Mouse (Mus musculus) limb, embryonic 14.5 days (tissue): Measurements from ENCODE around the gene Kcnh1. TPM values are rescaled to one million over a fixed set of nuclear protein-coding genes. Genes with fewer than 3 reads are reported as not detected.

Source experiments
- ATAC-seq: fragments of 200-750 bp; cut with Nextera tagmentation; 2 replicates; pipeline ENCODE4 v1.8.0; 2017; ENCODE audit warnings: low read depth, moderate number of reproducible peaks, moderate TSS enrichment; ENCODE audit not compliant: low FRiP score
- DNase-seq: peaks from one replicate; pipeline ENCODE4 v3.0.0-alpha.2; 2015; ENCODE audit warnings: low spot score
- H3K27ac ChIP-seq: fragments of 300-500 bp; sonication (generic); replicated peaks from 2 replicates; pipeline ENCODE4 v1.5.1; 2014; ENCODE audit warnings: low read depth, mild to moderate bottlenecking, low read length, moderate library complexity, mixed read lengths
- H3K27me3 ChIP-seq: fragments of 300-500 bp; sonication (generic); 2 replicates; pipeline ENCODE4 v1.6.1; 2014; ENCODE audit warnings: low read length, mixed read lengths; ENCODE audit not compliant: control insufficient read depth, insufficient read depth
- H3K36me3 ChIP-seq: fragments of 300-500 bp; sonication (generic); 2 replicates; pipeline ENCODE4 v1.6.1; 2014; ENCODE audit warnings: mild to moderate bottlenecking, low read length, moderate library complexity, mixed read lengths; ENCODE audit not compliant: control insufficient read depth, insufficient read depth
- H3K4me1 ChIP-seq: fragments of 300-500 bp; sonication (generic); 2 replicates; pipeline ENCODE4 v1.6.1; 2014; ENCODE audit warnings: antibody characterized with exemption, low read length, mixed read lengths; ENCODE audit not compliant: control insufficient read depth, insufficient read depth
- H3K4me2 ChIP-seq: fragments of 300-500 bp; sonication (generic); replicated peaks from 2 replicates; pipeline ENCODE4 v1.6.1; 2014; ENCODE audit warnings: low read depth, mild to moderate bottlenecking, low read length, moderate library complexity; ENCODE audit not compliant: severe bottlenecking
- H3K4me3 ChIP-seq: fragments of 300-500 bp; sonication (generic); replicated peaks from 2 replicates; pipeline ENCODE4 v1.5.1; 2014; ENCODE audit warnings: low read length
- H3K9ac ChIP-seq: fragments of 300-500 bp; sonication (generic); 2 replicates; pipeline ENCODE4 v1.6.1; 2014; ENCODE audit warnings: mild to moderate bottlenecking, low read depth, low read length, moderate library complexity; ENCODE audit not compliant: severe bottlenecking
- H3K9me3 ChIP-seq: fragments of 300-500 bp; sonication (generic); 2 replicates; pipeline ENCODE4 v1.6.1; 2016; ENCODE audit warnings: low read length; ENCODE audit not compliant: control insufficient read depth
- POLR2A ChIP-seq: fragments of 200-500 bp; IDR thresholded peaks from 2 replicates; pipeline ENCODE4 v1.8.0; 2012; ENCODE audit warnings: inconsistent platforms, mild to moderate bottlenecking, moderate library complexity, borderline replicate concordance; ENCODE audit not compliant: insufficient read depth, insufficient read length; ENCODE audit errors: extremely low read depth
- WGBS: fragments of 180-500 bp; shearing (Covaris S2); extraction: QIAGEN DNeasy Blood & Tissue Kit; methylation state at CpG from one replicate; pipeline ENCODE4 v1.1.7; 2014; 5-methylcytosine and 5-hydroxymethylcytosine counted together
- polyA plus RNA-seq, 2 experiments: library from polyadenylated mRNA; depleted of rRNA in 1 of 2; stranded (reverse) in 1 of 2; unstranded in 1 of 2; fragments of >200 nt; fragmentation: Nextera tagmentation in 1 of 2; extraction: Ambion mirVana in 1 of 2; gene quantifications; 2 replicates each; pipeline versions ENCODE4 v1.2.1 to v1.2.3; 2012 to 2014

Gene Kcnh1
- polyA plus RNA-seq, 2 experiments: 0.30 to 0.63 TPM

DNA sequence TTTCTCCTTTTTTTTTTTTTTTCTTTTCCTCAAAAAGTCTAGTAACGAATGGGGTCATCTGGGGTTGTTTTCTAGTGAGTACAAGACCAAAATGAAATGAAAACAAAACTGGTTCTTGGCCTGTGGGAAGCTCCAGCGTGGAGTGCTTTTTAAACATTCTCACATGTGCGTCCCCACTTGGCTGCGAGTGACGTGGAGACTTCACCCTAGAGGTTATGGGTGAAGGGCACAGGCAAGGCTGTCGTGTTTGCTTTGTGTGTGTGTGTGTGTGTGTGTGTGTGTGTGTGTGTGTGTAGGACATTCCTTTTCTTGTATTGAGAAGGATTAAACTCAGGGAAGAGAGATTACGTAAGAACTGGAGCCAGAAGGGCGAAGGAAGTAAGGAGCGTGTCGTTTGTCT lies 6.9 kb downstream of the Kcnh1 start:
- no peak overlapping the region for H3K27ac ChIP-seq
- WGBS: 67% methylated on average over 10 of the region's 10 CpGs

DNA sequence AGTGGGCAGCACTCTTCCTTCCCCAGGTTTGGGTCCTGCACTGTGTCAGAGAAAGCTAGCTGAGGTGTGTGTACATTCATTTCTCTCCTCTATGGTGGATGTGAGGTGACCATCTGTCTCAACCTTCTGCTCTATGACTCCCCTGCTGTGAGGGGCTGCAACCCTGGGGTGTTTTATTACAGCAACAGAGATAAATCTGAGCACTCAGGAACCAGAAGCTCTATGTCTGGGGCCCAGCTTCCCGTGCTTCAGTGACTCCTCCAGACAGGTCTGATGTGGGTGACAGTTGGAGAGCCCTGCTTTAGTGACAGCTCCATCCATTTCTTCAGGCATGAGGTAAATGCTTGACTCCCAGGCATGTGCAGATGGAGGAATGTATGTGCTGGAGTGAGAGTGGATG lies 12.4 kb downstream of the Kcnh1 start:
- 31% methylated on average over 1 of the region's 1 CpGs for WGBS
- Histone ChIP-seq H3K36me3 (no peaks in the 10 kb centered on the region), H3K4me3 (no peak overlapping the region), H3K4me2 (no peak overlapping the region), H3K27me3 (no peaks in the 10 kb centered on the region), H3K4me1 (no peaks in the 10 kb centered on the region), H3K9me3 (no peaks in the 10 kb centered on the region), H3K27ac (no peak overlapping the region), H3K9ac (no peak overlapping the region)
- DNase-seq: no peak
- no peak for ATAC-seq
- TF ChIP-seq POLR2A: no peak

More for the DNA sequence above, 6.9 kb downstream of the Kcnh1 start:
- TF ChIP-seq POLR2A: no peak
- no peaks in the 10 kb centered on the region for H3K9me3 ChIP-seq
- no peak overlapping the region for H3K4me2 ChIP-seq
- no peak overlapping the region for H3K4me3 ChIP-seq
- H3K9ac ChIP-seq: no peak overlapping the region
- DNase-seq (no peak), ATAC-seq (no peak)
- peaks cover 5% of the 10 kb centered on the region; the same call in 1 of the 2 replicates for H3K27me3 ChIP-seq
- no peaks in the 10 kb centered on the region for H3K4me1 ChIP-seq
- H3K36me3 ChIP-seq: no peaks in the 10 kb centered on the region

GRCm38 (mm10) chr1:192207956-192208355 lies 17.4 kb downstream of the Kcnh1 start:
- no peak overlapping the region for H3K4me2 ChIP-seq
- no peak for ATAC-seq
- H3K4me3 ChIP-seq: no peak overlapping the region
- H3K9me3 ChIP-seq: no peaks in the 10 kb centered on the region
- 41% methylated on average over 5 of the region's 5 CpGs for WGBS
- no peak for DNase-seq
- TF ChIP-seq POLR2A: no peak
- no peak overlapping the region for H3K9ac ChIP-seq
- H3K4me1 ChIP-seq: no peaks in the 10 kb centered on the region
- no peak overlapping the region for H3K27ac ChIP-seq
- H3K27me3 ChIP-seq: no peaks in the 10 kb centered on the region
- no peaks in the 10 kb centered on the region for H3K36me3 ChIP-seq

DNA sequence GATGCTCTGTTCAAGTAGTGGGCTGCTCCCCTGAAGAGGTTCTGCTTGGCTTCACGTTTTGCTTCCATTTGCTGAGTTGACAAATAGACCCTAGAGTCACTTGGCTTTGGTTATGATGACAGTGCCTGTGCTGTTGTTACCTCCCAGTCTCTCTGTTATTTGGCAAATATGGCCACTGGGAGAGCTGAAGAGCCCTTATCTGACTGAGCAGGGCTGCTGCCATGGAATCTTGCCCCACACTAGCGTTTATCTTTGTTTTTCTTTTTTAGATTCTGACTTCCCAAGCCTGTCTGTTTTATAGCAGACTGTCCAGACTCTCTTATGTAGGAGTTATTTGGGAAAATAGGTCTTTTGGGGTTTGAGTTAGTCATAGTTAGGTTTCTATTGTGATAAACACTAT lies 21.9 kb downstream of the Kcnh1 start:
- DNase-seq (no peak), ATAC-seq (no peak)
- H3K9me3 ChIP-seq: no peaks in the 10 kb centered on the region
- no peaks in the 10 kb centered on the region for H3K4me1 ChIP-seq
- H3K9ac ChIP-seq: no peak overlapping the region
- H3K27me3 ChIP-seq: no peaks in the 10 kb centered on the region
- 64% methylated on average over 2 of the region's 2 CpGs for WGBS
- H3K4me3 ChIP-seq: no peak overlapping the region
- H3K4me2 ChIP-seq: no peak overlapping the region
- TF ChIP-seq POLR2A: no peak
- no peaks in the 10 kb centered on the region for H3K36me3 ChIP-seq
- no peak overlapping the region for H3K27ac ChIP-seq

GRCm38 (mm10) chr1:192214666-192215065 lies 24.1 kb downstream of the Kcnh1 start:
- no peak for ATAC-seq
- no peak for TF ChIP-seq POLR2A
- Histone ChIP-seq H3K36me3 (no peaks in the 10 kb centered on the region), H3K27me3 (no peaks in the 10 kb centered on the region), H3K4me3 (no peak overlapping the region), H3K9me3 (no peaks in the 10 kb centered on the region), H3K4me1 (no peaks in the 10 kb centered on the region), H3K27ac (no peak overlapping the region), H3K4me2 (no peak overlapping the region), H3K9ac (no peak overlapping the region)
- WGBS: 88% methylated on average over 4 of the region's 4 CpGs
- DNase-seq: no peak

DNA sequence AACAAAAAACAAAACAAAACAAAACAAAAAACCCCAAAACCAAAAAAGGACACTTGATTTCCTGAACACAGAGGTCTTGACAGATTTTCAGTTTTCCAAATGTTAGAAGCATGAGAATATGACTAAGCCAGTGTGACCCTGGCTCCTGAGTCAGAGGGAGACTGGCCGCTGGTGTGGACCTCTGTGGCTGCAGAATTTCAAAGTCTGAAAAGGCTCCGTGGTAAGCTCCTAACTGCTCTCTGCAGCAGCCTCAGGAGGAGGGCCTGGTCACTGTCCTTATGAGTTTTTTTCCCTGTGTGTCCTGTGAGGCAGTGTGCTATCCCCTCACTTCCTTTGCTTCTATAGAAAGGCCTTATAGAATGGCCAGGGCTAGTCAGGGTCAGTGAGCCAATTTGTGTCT lies 29.6 kb downstream of the Kcnh1 start:
- H3K27me3 ChIP-seq: no peaks in the 10 kb centered on the region
- no peak for TF ChIP-seq POLR2A

More for the DNA sequence above, 29.6 kb downstream of the Kcnh1 start:
- H3K4me3 ChIP-seq: no peak overlapping the region
- DNase-seq (no peak), ATAC-seq (no peak)
- WGBS: 60% methylated on average over 2 of the region's 2 CpGs
- H3K9ac ChIP-seq: no peak overlapping the region
- no peaks in the 10 kb centered on the region for H3K36me3 ChIP-seq
- no peak overlapping the region for H3K4me2 ChIP-seq
- H3K9me3 ChIP-seq: no peaks in the 10 kb centered on the region
- H3K4me1 ChIP-seq: no peaks in the 10 kb centered on the region
- no peak overlapping the region for H3K27ac ChIP-seq
